Mouse (Mus musculus): ENCODE measurements at regions not wholly inside any gene's neighbourhood (a gene's known extent, or its start where the extent isn't known, plus 50 kb on each side); places are given as distances from the start of the nearest gene placed in this dataset.

DNA sequence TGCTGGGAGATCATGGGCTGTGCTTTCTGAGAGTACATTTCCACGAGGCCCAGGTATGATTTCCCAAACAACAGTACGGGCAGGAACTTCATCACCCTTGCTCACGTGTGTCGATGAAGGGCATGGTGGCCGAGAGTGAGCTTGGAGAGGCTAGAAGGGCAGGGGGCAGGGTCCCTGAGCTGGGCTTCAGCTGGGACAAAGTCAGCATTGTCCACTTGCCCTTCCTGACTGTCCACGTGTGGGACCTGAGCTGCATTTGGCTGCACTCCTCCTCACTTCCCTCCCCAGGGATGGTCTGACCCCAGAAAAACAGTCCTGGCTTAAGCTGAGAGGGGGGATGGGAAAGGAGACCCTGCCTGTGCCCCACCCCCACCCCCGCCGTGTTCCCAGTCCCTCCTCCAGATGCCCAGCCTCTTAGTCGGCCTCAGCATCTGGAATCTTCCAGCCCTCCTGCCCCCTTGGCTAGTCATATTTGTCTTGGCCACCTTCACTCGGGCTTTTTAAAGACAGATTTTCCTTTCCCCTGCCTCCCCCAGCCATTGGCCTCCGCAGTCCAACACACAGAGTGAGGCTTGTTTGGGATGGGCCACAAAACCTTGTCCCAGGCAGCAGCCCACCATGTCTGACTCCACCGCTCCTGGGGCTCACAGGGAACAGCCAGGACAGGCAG, 58.6 kb downstream of the Isg20 start:
- Histone ChIP-seq H3K9ac (no peak overlapping the region), H3K9me3 (replicated peaks) (no peaks in the 10 kb centered on the region), H3K36me3 (no peaks in the 10 kb centered on the region), H3K4me1 (replicated peaks) (0 out of 2 replicates have a peak, but pooled peaks cover 6% of the 10 kb centered on the region), H3K4me3 (no peak overlapping the region), H3K27ac (no peak overlapping the region), H3K27me3 (no peaks in the 10 kb centered on the region; the same call in 1 of the 2 replicates), H3K4me2 (no peak overlapping the region)
- 0 out of 2 replicates have a peak, but pooled peaks have one; percentile 39 for ATAC-seq (replicated peaks; ENCODE audit: insufficient number of reproducible peaks, insufficient read depth, low FRiP score, low read depth)
- WGBS: 49% methylated on average over 12 of the region's 12 CpGs

DNA sequence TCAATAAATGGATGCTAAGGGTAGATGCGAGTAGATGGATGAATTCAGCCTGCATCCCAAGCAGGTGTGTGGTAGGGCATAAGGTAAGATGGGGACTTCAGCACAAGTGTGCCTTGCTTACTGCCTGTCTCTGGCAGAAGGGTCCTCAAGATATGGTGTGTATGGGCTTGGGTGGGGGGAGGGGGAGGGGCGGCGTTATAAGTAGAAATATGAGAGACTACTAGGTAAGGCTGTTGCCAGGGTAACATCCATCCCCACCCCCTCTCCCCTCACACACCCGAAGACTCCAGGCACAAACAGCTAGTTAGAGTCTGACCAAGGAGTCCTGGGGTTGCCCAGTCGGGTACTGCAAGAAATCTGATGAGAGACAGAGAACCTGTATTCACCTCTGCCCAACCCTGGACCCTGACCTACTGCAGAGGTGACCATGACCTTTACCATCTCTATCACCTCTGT, 63.5 kb upstream of the Acan start:
- 42% methylated on average over 5 of the region's 5 CpGs for WGBS
- Histone ChIP-seq H3K9ac (0 out of 2 replicates have a peak overlapping the region, but pooled peaks have one; percentile 14), H3K27ac (no peak overlapping the region), H3K4me3 (peak overlapping the region; percentile 41), H3K27me3 (peaks cover 18% of the 10 kb centered on the region), H3K36me3 (no peaks in the 10 kb centered on the region), H3K4me2 (peak overlapping the region; percentile 72), H3K4me1 (replicated peaks) (peaks cover 14% of the 10 kb centered on the region), H3K9me3 (replicated peaks) (no peaks in the 10 kb centered on the region)
- ATAC-seq (replicated peaks; ENCODE audit: insufficient number of reproducible peaks, insufficient read depth, low FRiP score, low read depth): peak; percentile 18; the same call in 1 of the 2 replicates

GRCm38 (mm10) chr7:78990302-78991038, 62.8 kb upstream of the Acan start:
- WGBS: 4% methylated on average over 27 of the region's 27 CpGs
- Histone ChIP-seq H3K36me3 (no peaks in the 10 kb centered on the region), H3K4me3 (peak overlapping the region; percentile 41), H3K4me1 (replicated peaks) (peaks cover 14% of the 10 kb centered on the region), H3K9ac (peak overlapping the region; percentile 14; the same call in 1 of the 2 replicates), H3K9me3 (replicated peaks) (no peaks in the 10 kb centered on the region), H3K27ac (no peak overlapping the region), H3K27me3 (peaks cover 18% of the 10 kb centered on the region), H3K4me2 (peak overlapping the region; percentile 72)
- ATAC-seq (replicated peaks; ENCODE audit: insufficient number of reproducible peaks, insufficient read depth, low FRiP score, low read depth): peak; percentile 73

- Histone ChIP-seq H3K4me2 (no peak overlapping the region), H3K4me3 (no peak overlapping the region), H3K27ac (no peak overlapping the region), H3K9ac (no peak overlapping the region), H3K27me3 (peaks cover 18% of the 10 kb centered on the region), H3K36me3 (no peaks in the 10 kb centered on the region), H3K4me1 (replicated peaks) (peaks cover 14% of the 10 kb centered on the region), H3K9me3 (replicated peaks) (no peaks in the 10 kb centered on the region)
- 68% methylated on average over 7 of the region's 7 CpGs for WGBS
- ATAC-seq (replicated peaks; ENCODE audit: insufficient number of reproducible peaks, insufficient read depth, low FRiP score, low read depth): no peak
These were observed 60.3 kb upstream of the Acan start for GRCm38 (mm10) chr7:78992991-78993390.

GRCm38 (mm10) chr7:78994134-78994533, 59.1 kb upstream of the Acan start:
- Histone ChIP-seq H3K4me2 (no peak overlapping the region), H3K4me1 (replicated peaks) (peaks cover 14% of the 10 kb centered on the region), H3K4me3 (no peak overlapping the region), H3K36me3 (no peaks in the 10 kb centered on the region), H3K9me3 (replicated peaks) (no peaks in the 10 kb centered on the region), H3K27me3 (peaks cover 18% of the 10 kb centered on the region), H3K27ac (no peak overlapping the region; the same call in 1 of the 2 replicates), H3K9ac (no peak overlapping the region)
- WGBS: 75% methylated on average over 8 of the region's 8 CpGs
- no peak for ATAC-seq (replicated peaks; ENCODE audit: insufficient number of reproducible peaks, insufficient read depth, low FRiP score, low read depth)

- H3K4me1 ChIP-seq (replicated peaks): peaks cover 13% of the 10 kb centered on the region
- H3K4me2 ChIP-seq: no peak overlapping the region
- H3K27ac ChIP-seq: no peak overlapping the region
- no peak overlapping the region for H3K4me3 ChIP-seq
- peaks cover 12% of the 10 kb centered on the region for H3K27me3 ChIP-seq
- H3K9me3 ChIP-seq (replicated peaks): no peaks in the 10 kb centered on the region
- H3K9ac ChIP-seq: no peak overlapping the region
- H3K36me3 ChIP-seq: no peaks in the 10 kb centered on the region
- ATAC-seq (replicated peaks; ENCODE audit: insufficient number of reproducible peaks, insufficient read depth, low FRiP score, low read depth): no peak
- WGBS: 78% methylated on average over 2 of the region's 2 CpGs
These were observed 58.2 kb upstream of the Acan start for GRCm38 (mm10) chr7:78995034-78995433.

- no peak for ATAC-seq (replicated peaks; ENCODE audit: insufficient number of reproducible peaks, insufficient read depth, low FRiP score, low read depth)
- Histone ChIP-seq H3K27me3 (peaks cover 4% of the 10 kb centered on the region), H3K27ac (no peak overlapping the region), H3K4me3 (no peak overlapping the region), H3K4me1 (replicated peaks) (peaks cover 5% of the 10 kb centered on the region), H3K9me3 (replicated peaks) (no peaks in the 10 kb centered on the region), H3K9ac (no peak overlapping the region), H3K36me3 (no peaks in the 10 kb centered on the region), H3K4me2 (no peak overlapping the region)
- WGBS: 39% methylated on average over 4 of the region's 4 CpGs
These were observed 57.5 kb upstream of the Acan start for GRCm38 (mm10) chr7:78995820-78996219.
